Mouse (Mus musculus): ENCODE results near the gene C87499. TPM values are rescaled to one million over a fixed set of nuclear protein-coding genes. Genes with fewer than 3 reads are reported as not detected.

The C87499 gene
- polyA plus RNA-seq, 1 experiment from 2014 or later: not detected

Other genes starting within 250 kb of the C87499 start
- 3.5 and 3.7 TPM in 2 replicates for gene Hacd4, start 195.5 kb downstream of the C87499 start, polyA plus RNA-seq (2016; fragmentation: Nextera tagmentation; extraction: Ambion mirVana)
- gene Ifnb1, start 111.6 kb downstream of the C87499 start, polyA plus RNA-seq (2016; fragmentation: Nextera tagmentation; extraction: Ambion mirVana): not detected in 2 replicates
- not detected in 2 replicates for gene Ifna15, start 76.2 kb downstream of the C87499 start, polyA plus RNA-seq (2016; fragmentation: Nextera tagmentation; extraction: Ambion mirVana)
- gene Ifna14, start 62.6 kb downstream of the C87499 start, polyA plus RNA-seq (2016; fragmentation: Nextera tagmentation; extraction: Ambion mirVana): not detected in 2 replicates
- not detected in 2 replicates for gene Ifna9, start 42.0 kb downstream of the C87499 start, polyA plus RNA-seq (2016; fragmentation: Nextera tagmentation; extraction: Ambion mirVana)
- not detected in 2 replicates for gene Ifna12, start 31.0 kb downstream of the C87499 start, polyA plus RNA-seq (2016; fragmentation: Nextera tagmentation; extraction: Ambion mirVana)
- gene Ifna13, start 10.0 kb upstream of the C87499 start, polyA plus RNA-seq (2016; fragmentation: Nextera tagmentation; extraction: Ambion mirVana): not detected in 2 replicates
- gene Ifna16, start 42.5 kb upstream of the C87499 start, polyA plus RNA-seq (2016; fragmentation: Nextera tagmentation; extraction: Ambion mirVana): not detected in 2 replicates
- gene Ifna2, start 49.5 kb upstream of the C87499 start, polyA plus RNA-seq (2016; fragmentation: Nextera tagmentation; extraction: Ambion mirVana): not detected in 2 replicates
- not detected in 2 replicates for gene Ifnab, start 56.9 kb upstream of the C87499 start, polyA plus RNA-seq (2016; fragmentation: Nextera tagmentation; extraction: Ambion mirVana)
- gene Gm26566, start 87.4 kb upstream of the C87499 start, polyA plus RNA-seq (2016; fragmentation: Nextera tagmentation; extraction: Ambion mirVana): 0.80 and 0.90 TPM in 2 replicates
- gene Klhl9, start 88.1 kb upstream of the C87499 start, polyA plus RNA-seq (2016; fragmentation: Nextera tagmentation; extraction: Ambion mirVana): 100 and 110 TPM in 2 replicates
- not detected in 2 replicates for gene Gm13271, start 120.5 kb upstream of the C87499 start, polyA plus RNA-seq (2016; fragmentation: Nextera tagmentation; extraction: Ambion mirVana)
- gene Gm13283, start 125.7 kb upstream of the C87499 start, polyA plus RNA-seq (2016; fragmentation: Nextera tagmentation; extraction: Ambion mirVana): 0.14 and 0.20 TPM in 2 replicates
- gene Gm13290, start 139.4 kb upstream of the C87499 start, polyA plus RNA-seq (2016; fragmentation: Nextera tagmentation; extraction: Ambion mirVana): not detected in 2 replicates
- not detected in 2 replicates for gene Gm13289, start 142.5 kb upstream of the C87499 start, polyA plus RNA-seq (2016; fragmentation: Nextera tagmentation; extraction: Ambion mirVana)
- not detected in 2 replicates for gene Gm13272, start 145.4 kb upstream of the C87499 start, polyA plus RNA-seq (2016; fragmentation: Nextera tagmentation; extraction: Ambion mirVana)
- gene Ifnz, start 147.7 kb upstream of the C87499 start, polyA plus RNA-seq (2016; fragmentation: Nextera tagmentation; extraction: Ambion mirVana): 0.14 TPM in 1 of 2 replicates, not detected in the other
- gene Gm13276, start 151.3 kb upstream of the C87499 start, polyA plus RNA-seq (2016; fragmentation: Nextera tagmentation; extraction: Ambion mirVana): not detected in 2 replicates
- not detected in 2 replicates for gene Gm13277, start 154.2 kb upstream of the C87499 start, polyA plus RNA-seq (2016; fragmentation: Nextera tagmentation; extraction: Ambion mirVana)
- not detected in 2 replicates for gene Gm13278, start 157.1 kb upstream of the C87499 start, polyA plus RNA-seq (2016; fragmentation: Nextera tagmentation; extraction: Ambion mirVana)
- not detected in 2 replicates for gene Gm13275, start 160.1 kb upstream of the C87499 start, polyA plus RNA-seq (2016; fragmentation: Nextera tagmentation; extraction: Ambion mirVana)
- not detected in 2 replicates for gene Gm13279, start 163.0 kb upstream of the C87499 start, polyA plus RNA-seq (2016; fragmentation: Nextera tagmentation; extraction: Ambion mirVana)
- gene Gm13285, start 165.3 kb upstream of the C87499 start, polyA plus RNA-seq (2016; fragmentation: Nextera tagmentation; extraction: Ambion mirVana): 0.28 and 0.35 TPM in 2 replicates
- not detected in 2 replicates for gene Gm13287, start 168.8 kb upstream of the C87499 start, polyA plus RNA-seq (2016; fragmentation: Nextera tagmentation; extraction: Ambion mirVana)
- not detected in 2 replicates for gene Gm13288, start 171.1 kb upstream of the C87499 start, polyA plus RNA-seq (2016; fragmentation: Nextera tagmentation; extraction: Ambion mirVana)
- not detected in 2 replicates for gene Ifna7, start 181.8 kb upstream of the C87499 start, polyA plus RNA-seq (2016; fragmentation: Nextera tagmentation; extraction: Ambion mirVana)
- gene Ifna11, start 185.5 kb upstream of the C87499 start, polyA plus RNA-seq (2016; fragmentation: Nextera tagmentation; extraction: Ambion mirVana): not detected in 2 replicates
- gene Ifna6, start 193.0 kb upstream of the C87499 start, polyA plus RNA-seq (2016; fragmentation: Nextera tagmentation; extraction: Ambion mirVana): not detected in 2 replicates
- not detected in 2 replicates for gene Ifna5, start 201.1 kb upstream of the C87499 start, polyA plus RNA-seq (2016; fragmentation: Nextera tagmentation; extraction: Ambion mirVana)
- not detected in 2 replicates for gene Ifna4, start 207.4 kb upstream of the C87499 start, polyA plus RNA-seq (2016; fragmentation: Nextera tagmentation; extraction: Ambion mirVana)
- gene Ifna1, start 215.7 kb upstream of the C87499 start, polyA plus RNA-seq (2016; fragmentation: Nextera tagmentation; extraction: Ambion mirVana): not detected in 2 replicates
- gene Ifne, start 245.8 kb upstream of the C87499 start, polyA plus RNA-seq (2016; fragmentation: Nextera tagmentation; extraction: Ambion mirVana): not detected in 2 replicates